Mouse (Mus musculus): ENCODE measurements around the gene Fbxo2. TPM values are rescaled to one million over a fixed set of nuclear protein-coding genes. Genes with fewer than 3 reads are reported as not detected.
"Not testable (repeated sequence)": the region's sequence is repeated elsewhere in the genome, so short reads cannot be mapped to it uniquely, and the experiment has no call there.

The Fbxo2 gene
- polyA plus RNA-seq, 1 experiment from 2014 or later = 0.44 TPM

GRCm38 (mm10) chr4:148119578-148119977 is 40.8 kb upstream of the Fbxo2 start:
- H3K9me3 ChIP-seq (ENCODE audit: control insufficient read depth); H3K4me1 ChIP-seq (replicated peaks; ENCODE audit: control insufficient read depth, insufficient read depth, low read length); H3K27me3 ChIP-seq (replicated peaks; ENCODE audit: control insufficient read depth, insufficient read depth, low read length); H3K27ac ChIP-seq (ENCODE audit: low read depth, low read length); ATAC-seq; H3K36me3 ChIP-seq (ENCODE audit: control insufficient read depth, insufficient read depth); H3K4me3 ChIP-seq (ENCODE audit: low read depth, low read length); H3K4me2 ChIP-seq (replicated peaks; ENCODE audit: low read depth); H3K9ac ChIP-seq (ENCODE audit: low read depth, low read length): not testable (repeated sequence)
- 0 out of 2 replicates have a peak, but pooled peaks have one; percentile 16 for TF ChIP-seq CTCF (IDR thresholded peaks at IDR 0.05; ENCODE audit: low read depth)
- 73% methylated on average over 9 of the region's 9 CpGs for WGBS

DNA sequence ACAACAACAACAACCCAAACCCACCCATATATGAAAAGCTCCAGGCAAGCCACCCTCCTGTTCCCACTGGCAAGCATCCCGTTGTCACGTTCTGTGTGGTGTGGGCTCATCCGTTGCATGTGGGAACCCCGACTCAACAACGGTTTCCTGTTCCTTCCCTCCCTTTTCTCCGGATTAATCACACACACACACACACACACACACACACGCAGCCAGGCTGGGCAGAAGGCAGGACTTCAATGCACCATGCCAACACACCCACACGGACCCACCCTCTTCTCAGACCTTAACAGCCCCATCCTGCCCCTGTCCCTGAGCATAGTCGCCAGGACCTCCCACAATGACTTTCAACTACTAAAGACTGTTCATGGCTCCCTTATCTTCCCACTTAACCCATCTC is 39.9 kb upstream of the Fbxo2 start:
- 77% methylated on average over 9 of the region's 9 CpGs for WGBS
- ATAC-seq = no peak
- Histone ChIP-seq H3K9ac (ENCODE audit: low read depth, low read length) (no peak overlapping the region), H3K4me1 (replicated peaks; ENCODE audit: control insufficient read depth, insufficient read depth, low read length) (no peaks in the 10 kb centered on the region), H3K27me3 (replicated peaks; ENCODE audit: control insufficient read depth, insufficient read depth, low read length) (no peaks in the 10 kb centered on the region), H3K9me3 (ENCODE audit: control insufficient read depth) (no peaks in the 10 kb centered on the region), H3K4me3 (ENCODE audit: low read depth, low read length) (no peak overlapping the region), H3K27ac (ENCODE audit: low read depth, low read length) (no peak overlapping the region), H3K36me3 (ENCODE audit: control insufficient read depth, insufficient read depth) (no peaks in the 10 kb centered on the region), H3K4me2 (replicated peaks; ENCODE audit: low read depth) (no peak overlapping the region)
- no peak for TF ChIP-seq CTCF (IDR thresholded peaks at IDR 0.05; ENCODE audit: low read depth)

GRCm38 (mm10) chr4:148121362-148121761 is 39.1 kb upstream of the Fbxo2 start:
- Histone ChIP-seq H3K9me3 (ENCODE audit: control insufficient read depth) (no peaks in the 10 kb centered on the region), H3K36me3 (ENCODE audit: control insufficient read depth, insufficient read depth) (no peaks in the 10 kb centered on the region), H3K9ac (ENCODE audit: low read depth, low read length) (no peak overlapping the region), H3K27ac (ENCODE audit: low read depth, low read length) (no peak overlapping the region), H3K4me2 (replicated peaks; ENCODE audit: low read depth) (no peak overlapping the region), H3K4me1 (replicated peaks; ENCODE audit: control insufficient read depth, insufficient read depth, low read length) (no peaks in the 10 kb centered on the region), H3K27me3 (replicated peaks; ENCODE audit: control insufficient read depth, insufficient read depth, low read length) (no peaks in the 10 kb centered on the region), H3K4me3 (ENCODE audit: low read depth, low read length) (no peak overlapping the region)
- no peak for ATAC-seq
- no peak for TF ChIP-seq CTCF (IDR thresholded peaks at IDR 0.05; ENCODE audit: low read depth)
- 78% methylated on average over 4 of the region's 4 CpGs for WGBS

GRCm38 (mm10) chr4:148121982-148122693 is 38.3 kb upstream of the Fbxo2 start:
- Histone ChIP-seq H3K27me3 (replicated peaks; ENCODE audit: control insufficient read depth, insufficient read depth, low read length) (no peaks in the 10 kb centered on the region), H3K9ac (ENCODE audit: low read depth, low read length) (no peak overlapping the region), H3K4me3 (ENCODE audit: low read depth, low read length) (no peak overlapping the region), H3K36me3 (ENCODE audit: control insufficient read depth, insufficient read depth) (no peaks in the 10 kb centered on the region), H3K4me1 (replicated peaks; ENCODE audit: control insufficient read depth, insufficient read depth, low read length) (no peaks in the 10 kb centered on the region), H3K4me2 (replicated peaks; ENCODE audit: low read depth) (no peak overlapping the region), H3K9me3 (ENCODE audit: control insufficient read depth) (no peaks in the 10 kb centered on the region), H3K27ac (ENCODE audit: low read depth, low read length) (no peak overlapping the region)
- WGBS = 26% methylated on average over 5 of the region's 6 CpGs
- TF ChIP-seq CTCF (IDR thresholded peaks at IDR 0.05; ENCODE audit: low read depth) = no peak
- ATAC-seq = no peak

DNA sequence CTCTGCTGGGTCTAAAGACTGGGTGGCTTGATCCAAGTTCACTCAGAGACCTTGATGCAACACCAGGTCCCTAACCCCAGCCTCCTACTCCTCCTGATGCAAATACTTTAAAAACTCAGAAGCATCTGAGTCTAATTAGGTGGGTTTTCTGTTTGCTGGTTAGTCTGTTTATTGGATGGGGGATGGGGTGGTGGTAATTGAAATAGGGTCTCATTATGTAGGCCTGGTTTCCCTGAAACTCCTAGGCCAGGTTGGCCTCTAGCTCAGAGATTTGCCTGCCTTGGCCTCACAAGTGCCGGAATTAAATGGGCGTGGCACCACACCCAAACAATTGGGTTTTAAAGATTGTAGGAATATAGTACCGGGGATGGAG is 37.7 kb upstream of the Fbxo2 start:
- Histone ChIP-seq H3K4me1 (replicated peaks; ENCODE audit: control insufficient read depth, insufficient read depth, low read length) (no peaks in the 10 kb centered on the region), H3K9me3 (ENCODE audit: control insufficient read depth) (no peaks in the 10 kb centered on the region), H3K4me3 (ENCODE audit: low read depth, low read length) (no peak overlapping the region), H3K27ac (ENCODE audit: low read depth, low read length) (no peak overlapping the region), H3K36me3 (ENCODE audit: control insufficient read depth, insufficient read depth) (no peaks in the 10 kb centered on the region), H3K27me3 (replicated peaks; ENCODE audit: control insufficient read depth, insufficient read depth, low read length) (no peaks in the 10 kb centered on the region), H3K4me2 (replicated peaks; ENCODE audit: low read depth) (no peak overlapping the region), H3K9ac (ENCODE audit: low read depth, low read length) (no peak overlapping the region)
- TF ChIP-seq CTCF (IDR thresholded peaks at IDR 0.05; ENCODE audit: low read depth) = no peak
- 47% methylated on average over 3 of the region's 3 CpGs for WGBS
- no peak for ATAC-seq

DNA sequence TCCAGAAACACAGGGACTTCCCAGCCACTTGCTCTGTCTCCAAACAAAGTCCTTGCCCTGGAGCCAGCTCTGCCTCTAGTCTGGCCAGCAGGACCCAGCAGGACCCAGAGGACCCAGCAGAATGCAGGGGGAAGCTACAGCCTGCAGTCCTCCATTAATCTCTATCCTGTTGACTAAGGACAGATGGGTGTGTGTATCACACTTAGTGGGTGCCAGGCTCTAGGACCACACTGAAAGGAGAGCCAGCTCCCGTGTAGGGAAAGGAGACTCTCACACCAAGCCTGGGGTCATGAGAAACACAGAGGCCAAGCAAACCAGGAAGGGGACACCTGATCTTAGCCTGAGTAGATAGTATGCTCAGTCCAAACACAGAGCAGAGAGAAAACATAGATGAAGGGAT is 32.2 kb upstream of the Fbxo2 start:
- H3K36me3 ChIP-seq (ENCODE audit: control insufficient read depth, insufficient read depth) = no peaks in the 10 kb centered on the region
- H3K4me2 ChIP-seq (replicated peaks; ENCODE audit: low read depth) = no peak overlapping the region
- peaks cover 46% of the 10 kb centered on the region for H3K27me3 ChIP-seq (replicated peaks; ENCODE audit: control insufficient read depth, insufficient read depth, low read length)
- ATAC-seq = no peak
- no peak overlapping the region for H3K27ac ChIP-seq (ENCODE audit: low read depth, low read length)
- no peaks in the 10 kb centered on the region for H3K4me1 ChIP-seq (replicated peaks; ENCODE audit: control insufficient read depth, insufficient read depth, low read length)
- WGBS = 45% methylated on average over 1 of the region's 1 CpGs
- no peaks in the 10 kb centered on the region for H3K9me3 ChIP-seq (ENCODE audit: control insufficient read depth)
- no peak overlapping the region for H3K4me3 ChIP-seq (ENCODE audit: low read depth, low read length)
- TF ChIP-seq CTCF (IDR thresholded peaks at IDR 0.05; ENCODE audit: low read depth) = no peak
- no peak overlapping the region for H3K9ac ChIP-seq (ENCODE audit: low read depth, low read length)
